Mouse (Mus musculus) embryonic fibroblast, embryonic 13.5 days (primary cell): ENCODE measurements at regions not wholly inside any gene's neighbourhood (a gene's known extent, or its start where the extent isn't known, plus 50 kb on each side); places are given as distances from the start of the nearest gene placed in this dataset.

Experiments used
- CTCF ChIP-seq: IDR thresholded peaks from 2 replicates; pipeline ENCODE4 v1.5.1; 2011; ENCODE audit warnings: mild to moderate bottlenecking, control low read depth, low read length, moderate library complexity, borderline replicate concordance; ENCODE audit not compliant: insufficient read depth
- POLR2A ChIP-seq: IDR thresholded peaks from 2 replicates; pipeline ENCODE4 v1.6.1; 2011; ENCODE audit warnings: low read depth, mild to moderate bottlenecking, control low read depth, low read length, moderate library complexity

GRCm38 (mm10) chr3:42570364-42571024, 828.1 kb downstream of the D3Ertd751e start:
- no peak for TF ChIP-seq POLR2A
- no peak for TF ChIP-seq CTCF
